Mouse (Mus musculus): ENCODE data around the gene Fbxw2. TPM values are rescaled to one million over a fixed set of nuclear protein-coding genes. Genes with fewer than 3 reads are reported as not detected.
"Not testable (repeated sequence)": the region's sequence is repeated elsewhere in the genome, so short reads cannot be mapped to it uniquely, and the experiment has no call there.

The Fbxw2 gene
- polyA plus RNA-seq, 1 experiment, result 14.9 TPM

DNA sequence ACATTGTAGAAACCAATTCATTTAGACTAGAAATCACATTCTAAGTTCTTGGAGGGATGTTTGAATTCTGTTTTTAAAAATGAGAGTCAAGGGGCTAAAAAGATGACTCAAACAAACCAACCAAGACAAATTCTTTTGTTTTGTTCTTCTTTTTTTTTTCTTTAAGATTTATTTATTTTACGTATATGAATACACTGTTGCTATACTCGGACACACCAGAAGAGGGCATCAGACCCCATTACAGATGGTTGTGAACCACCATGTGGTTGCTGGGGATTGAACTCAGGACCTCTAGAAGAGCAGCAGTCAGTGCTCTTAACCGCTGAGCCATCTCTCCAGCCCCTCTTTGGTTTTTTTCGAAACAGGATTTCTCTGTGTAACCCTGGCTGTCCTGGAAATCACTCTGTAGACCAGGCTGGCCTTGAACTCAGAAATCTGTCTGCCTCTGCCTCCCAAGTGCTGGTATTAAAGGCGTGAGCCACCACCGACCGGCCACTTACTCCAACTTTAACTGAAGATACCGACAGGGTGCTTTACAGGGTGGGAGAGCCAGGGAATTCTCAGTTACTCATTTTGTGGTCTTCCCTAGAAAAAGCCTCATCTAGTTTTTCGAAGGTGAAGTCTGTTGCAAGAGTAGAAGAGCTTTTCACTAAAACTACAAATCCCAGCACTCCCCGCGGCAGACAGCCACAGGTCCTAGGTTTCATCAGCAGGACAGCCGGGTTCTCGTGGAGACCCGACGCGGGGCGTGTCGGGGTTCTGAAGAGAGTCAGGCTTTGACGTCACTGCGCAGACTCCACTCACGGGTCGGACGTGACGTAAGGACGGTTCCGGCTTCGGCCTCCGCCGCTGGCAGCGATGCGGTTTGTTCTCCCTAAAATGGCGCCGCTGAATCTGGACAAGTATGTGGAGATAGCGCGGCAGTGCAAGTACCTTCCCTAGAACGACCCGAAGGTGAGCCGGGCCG is 24.3 kb downstream of the Fbxw2 start:
- peaks cover 10% of the 10 kb centered on the region for H3K4me1 ChIP-seq (ENCODE audit: control insufficient read depth, insufficient read depth, low read length)
- peak overlapping the region; percentile 87 for H3K4me3 ChIP-seq (ENCODE audit: control insufficient read depth, low read depth, low read length)
- no peaks in the 10 kb centered on the region; the same call in 1 of the 2 replicates for H3K36me3 ChIP-seq (ENCODE audit: control insufficient read depth, insufficient read depth, low read length)
- TF ChIP-seq CTCF (IDR thresholded peaks at IDR 0.05; ENCODE audit: control insufficient read depth, insufficient read depth, insufficient replicate concordance, low read depth, low read length), result no peak
- peak; percentile 99 for TF ChIP-seq POLR2A (IDR thresholded peaks at IDR 0.05; ENCODE audit: control insufficient read depth, low read depth, low read length)
- H3K27me3 ChIP-seq (ENCODE audit: control insufficient read depth, insufficient read depth, low read length), result no peaks in the 10 kb centered on the region
- H3K27ac ChIP-seq (ENCODE audit: control insufficient read depth, insufficient read depth, low read depth, low read length), result peak overlapping the region; percentile 87

DNA sequence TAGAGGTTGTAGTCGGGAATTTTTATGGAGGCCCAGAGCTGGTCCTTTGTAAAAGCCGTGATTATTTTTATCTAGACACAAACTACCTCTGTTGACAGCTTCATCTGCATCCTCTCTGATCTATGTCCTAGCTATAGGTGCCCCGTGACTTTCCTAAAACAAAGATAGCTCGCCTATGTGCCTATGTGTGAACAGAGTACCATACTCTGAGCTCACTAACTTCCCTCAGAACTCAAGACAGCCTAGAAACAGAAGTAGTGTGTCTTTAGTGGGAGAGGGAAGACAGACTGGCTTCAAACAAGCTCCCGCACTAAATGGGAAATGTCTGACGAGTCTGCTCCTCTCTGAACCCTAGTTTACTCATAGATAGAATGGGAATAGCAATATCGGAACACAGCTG is 25.7 kb downstream of the Fbxw2 start:
- TF ChIP-seq CTCF (IDR thresholded peaks at IDR 0.05; ENCODE audit: control insufficient read depth, insufficient read depth, insufficient replicate concordance, low read depth, low read length) (no peak), POLR2A (IDR thresholded peaks at IDR 0.05; ENCODE audit: control insufficient read depth, low read depth, low read length) (no peak)
- Histone ChIP-seq H3K4me3 (ENCODE audit: control insufficient read depth, low read depth, low read length) (peak overlapping the region; percentile 63; the same call in 1 of the 2 replicates), H3K4me1 (ENCODE audit: control insufficient read depth, insufficient read depth, low read length) (peaks cover 10% of the 10 kb centered on the region), H3K27me3 (ENCODE audit: control insufficient read depth, insufficient read depth, low read length) (no peaks in the 10 kb centered on the region), H3K36me3 (ENCODE audit: control insufficient read depth, insufficient read depth, low read length) (no peaks in the 10 kb centered on the region; the same call in 1 of the 2 replicates), H3K27ac (ENCODE audit: control insufficient read depth, insufficient read depth, low read depth, low read length) (peak overlapping the region; percentile 52)

- TF ChIP-seq CTCF (IDR thresholded peaks at IDR 0.05; ENCODE audit: control insufficient read depth, insufficient read depth, insufficient replicate concordance, low read depth, low read length), result no peak
- peak; percentile 94 for TF ChIP-seq POLR2A (IDR thresholded peaks at IDR 0.05; ENCODE audit: control insufficient read depth, low read depth, low read length)
Measured at GRCm38 (mm10) chr2:34799357-34800256, 26.5 kb downstream of the Fbxw2 start, which contains the start of gene Rabepk. Rabepk (minus strand) TSS chr2:34799912.

DNA sequence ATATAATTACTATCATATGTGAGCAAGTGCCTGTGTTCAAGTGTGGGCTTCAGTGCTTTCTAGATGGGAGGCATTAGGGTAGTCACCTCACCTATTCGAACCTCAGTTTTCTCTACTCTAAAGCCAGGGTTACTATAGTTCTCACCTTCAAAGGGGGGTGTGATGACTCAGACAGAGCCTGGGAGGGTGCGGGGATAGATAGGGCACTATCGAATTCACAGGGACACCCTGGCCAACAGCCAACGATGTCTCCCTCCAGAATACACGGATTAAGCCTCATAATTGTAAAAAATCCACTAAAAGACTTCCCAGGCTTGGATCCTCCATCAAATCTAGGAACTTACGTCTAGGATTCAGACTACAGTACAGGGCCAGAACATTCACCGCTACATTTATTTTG is 30.7 kb downstream of the Fbxw2 start:
- no peaks in the 10 kb centered on the region; the same call in 1 of the 2 replicates for H3K36me3 ChIP-seq (ENCODE audit: control insufficient read depth, insufficient read depth, low read length)
- no peak overlapping the region for H3K27ac ChIP-seq (ENCODE audit: control insufficient read depth, insufficient read depth, low read depth, low read length)
- H3K27me3 ChIP-seq (ENCODE audit: control insufficient read depth, insufficient read depth, low read length), result no peaks in the 10 kb centered on the region
- no peak overlapping the region for H3K4me3 ChIP-seq (ENCODE audit: control insufficient read depth, low read depth, low read length)
- TF ChIP-seq CTCF (IDR thresholded peaks at IDR 0.05; ENCODE audit: control insufficient read depth, insufficient read depth, insufficient replicate concordance, low read depth, low read length) (no peak), POLR2A (IDR thresholded peaks at IDR 0.05; ENCODE audit: control insufficient read depth, low read depth, low read length) (no peak)
- peaks cover 7% of the 10 kb centered on the region for H3K4me1 ChIP-seq (ENCODE audit: control insufficient read depth, insufficient read depth, low read length)

More at GRCm38 (mm10) chr2:34799357-34800256, 26.5 kb downstream of the Fbxw2 start, which contains the start of gene Rabepk:
- Histone ChIP-seq H3K4me3 (ENCODE audit: control insufficient read depth, low read depth, low read length) (peak within 1 kb of the TSS; percentile 100), H3K4me1 (ENCODE audit: control insufficient read depth, insufficient read depth, low read length) (peaks cover 10% of the 10 kb centered on the region), H3K36me3 (ENCODE audit: control insufficient read depth, insufficient read depth, low read length) (no peaks in the 10 kb centered on the region), H3K27ac (ENCODE audit: control insufficient read depth, insufficient read depth, low read depth, low read length) (peak within 1 kb of the TSS; percentile 93), H3K27me3 (ENCODE audit: control insufficient read depth, insufficient read depth, low read length) (no peaks in the 10 kb centered on the region)

DNA sequence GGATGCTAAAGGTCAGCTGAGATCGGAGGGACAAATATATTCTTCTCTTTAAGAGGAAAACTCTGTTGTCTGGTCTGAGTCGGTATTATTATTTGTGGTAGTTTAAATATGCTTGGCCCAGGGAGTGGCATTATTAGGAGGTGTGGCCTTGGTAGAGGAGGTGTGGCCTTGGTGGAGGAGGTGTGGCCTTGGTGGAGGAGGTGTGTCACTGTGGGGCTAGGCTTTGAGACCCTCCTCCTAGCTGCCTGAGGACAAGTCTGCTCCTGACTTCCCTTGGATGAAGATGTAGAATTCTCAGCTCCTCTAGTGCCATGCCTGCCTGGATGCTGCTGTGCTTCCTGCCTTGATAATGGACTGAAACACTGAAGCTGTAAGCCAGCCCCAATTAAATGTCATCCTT is 31.6 kb downstream of the Fbxw2 start:
- TF ChIP-seq CTCF (IDR thresholded peaks at IDR 0.05; ENCODE audit: control insufficient read depth, insufficient read depth, insufficient replicate concordance, low read depth, low read length) (no peak), POLR2A (IDR thresholded peaks at IDR 0.05; ENCODE audit: control insufficient read depth, low read depth, low read length) (no peak)
- no peaks in the 10 kb centered on the region; the same call in 1 of the 2 replicates for H3K36me3 ChIP-seq (ENCODE audit: control insufficient read depth, insufficient read depth, low read length)

DNA sequence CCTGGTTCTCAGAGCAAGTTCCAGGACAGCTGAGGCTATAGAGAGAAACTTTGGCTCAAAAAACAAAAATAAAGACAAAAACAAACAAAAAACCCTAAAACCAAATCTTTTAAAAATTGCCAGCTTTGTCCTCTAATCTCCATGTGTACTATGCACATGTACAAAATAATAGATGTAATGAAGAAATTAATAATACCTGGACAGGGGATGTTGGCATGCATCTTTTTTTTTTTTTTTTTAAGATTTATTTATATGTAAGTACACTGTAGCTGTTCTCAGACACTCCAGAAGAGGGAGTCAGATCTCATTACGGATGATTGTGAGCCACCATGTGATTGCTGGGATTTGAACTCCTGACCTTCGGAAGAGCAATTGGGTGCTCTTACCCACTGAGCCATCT is 33.6 kb downstream of the Fbxw2 start:
- not testable (repeated sequence) for H3K4me3 ChIP-seq (ENCODE audit: control insufficient read depth, low read depth, low read length); H3K27me3 ChIP-seq (ENCODE audit: control insufficient read depth, insufficient read depth, low read length); H3K4me1 ChIP-seq (ENCODE audit: control insufficient read depth, insufficient read depth, low read length); H3K27ac ChIP-seq (ENCODE audit: control insufficient read depth, insufficient read depth, low read depth, low read length); H3K36me3 ChIP-seq (ENCODE audit: control insufficient read depth, insufficient read depth, low read length)

More for the DNA sequence above, 31.6 kb downstream of the Fbxw2 start:
- no peak overlapping the region for H3K4me3 ChIP-seq (ENCODE audit: control insufficient read depth, low read depth, low read length)
- H3K27me3 ChIP-seq (ENCODE audit: control insufficient read depth, insufficient read depth, low read length), result no peaks in the 10 kb centered on the region
- H3K4me1 ChIP-seq (ENCODE audit: control insufficient read depth, insufficient read depth, low read length), result peaks cover 3% of the 10 kb centered on the region; the same call in 1 of the 2 replicates
- H3K27ac ChIP-seq (ENCODE audit: control insufficient read depth, insufficient read depth, low read depth, low read length), result no peak overlapping the region

DNA sequence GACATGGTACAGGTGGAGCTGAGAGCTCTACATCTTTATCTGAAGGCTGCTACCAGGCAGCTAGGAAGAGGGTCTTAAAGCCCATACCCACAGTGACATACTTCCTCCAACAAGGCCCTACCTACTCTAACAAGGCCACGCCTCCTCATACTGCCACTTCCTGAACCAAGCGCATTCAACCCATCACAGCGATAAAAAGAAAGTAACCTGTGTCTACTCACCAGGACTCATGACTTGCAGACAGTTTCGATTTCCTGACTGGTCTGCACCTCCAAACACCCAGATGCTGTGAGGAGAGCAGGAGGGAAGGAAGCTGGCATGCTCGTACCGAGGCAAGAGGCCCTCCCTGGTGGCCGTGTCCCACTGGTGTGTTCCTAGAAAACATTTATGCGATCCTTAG is 35.8 kb downstream of the Fbxw2 start:
- Histone ChIP-seq H3K36me3 (ENCODE audit: control insufficient read depth, insufficient read depth, low read length) (no peaks in the 10 kb centered on the region; the same call in 1 of the 2 replicates), H3K4me3 (ENCODE audit: control insufficient read depth, low read depth, low read length) (no peak overlapping the region)
- TF ChIP-seq POLR2A (IDR thresholded peaks at IDR 0.05; ENCODE audit: control insufficient read depth, low read depth, low read length) (no peak), CTCF (IDR thresholded peaks at IDR 0.05; ENCODE audit: control insufficient read depth, insufficient read depth, insufficient replicate concordance, low read depth, low read length) (no peak)

More for the DNA sequence above, 35.8 kb downstream of the Fbxw2 start:
- no peaks in the 10 kb centered on the region for H3K27me3 ChIP-seq (ENCODE audit: control insufficient read depth, insufficient read depth, low read length)
- no peaks in the 10 kb centered on the region for H3K4me1 ChIP-seq (ENCODE audit: control insufficient read depth, insufficient read depth, low read length)
- H3K27ac ChIP-seq (ENCODE audit: control insufficient read depth, insufficient read depth, low read depth, low read length), result no peak overlapping the region
